14 mouse cellular contexts compared by ENCODE assay signal in the genomic region with DNA sequence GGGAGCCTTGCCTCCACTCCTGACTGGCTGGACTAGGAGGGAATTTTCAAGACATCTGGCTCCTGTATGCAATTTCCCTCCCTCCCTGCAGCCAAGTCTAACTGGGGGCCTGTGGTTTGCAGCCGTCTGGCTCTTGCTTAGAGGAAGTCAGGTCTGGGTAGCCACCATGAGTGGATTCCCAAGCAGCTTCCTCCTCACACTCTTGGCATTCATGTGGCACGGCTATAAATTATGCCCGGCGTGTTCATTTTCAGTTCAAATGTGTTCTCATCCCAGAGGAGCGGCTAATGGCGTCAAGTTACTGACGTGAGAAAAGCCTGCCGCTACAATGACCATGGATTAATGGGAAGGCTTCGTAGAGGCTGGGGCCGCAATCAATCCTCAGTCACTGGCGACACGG.
DNase-seq lines count a peak whose midpoint lies in the region; ATAC-seq lines count a peak whose summit lies in the region.
"Had no signal": no experiment of that assay in that cellular context is flagged by ENCODE, and none has a peak within 500 bp of the region (broad histone marks: within the 10 kb centered on the region; RNA-seq: fewer than 3 reads in every experiment).

No protein-coding gene starts in this region.

- H3K4me2 ChIP-seq in hindbrain, embryonic 15.5 days, result 0 out of 2 replicates have a peak overlapping the region, but pooled peaks have one; percentile 2
- H3K4me2 ChIP-seq in midbrain, embryonic 15.5 days, result no peak overlapping the region
- H3K4me2 ChIP-seq: heart, embryonic 13.5 days had no signal

- no peak overlapping the region for H3K9ac ChIP-seq in hindbrain, embryonic 15.5 days
- H3K9ac ChIP-seq in midbrain, embryonic 15.5 days, result no peak overlapping the region
- H3K9ac ChIP-seq: heart, embryonic 13.5 days had no signal

- intact Hi-C loops in heart, postnatal 36 days (cut with DNase I), result no loop called here

- 0 out of 2 replicates have a peak, but pooled peaks cover 3% of the 10 kb centered on the region for H3K9me3 ChIP-seq in hindbrain, embryonic 15.5 days
- H3K9me3 ChIP-seq in midbrain, embryonic 15.5 days, result no peaks in the 10 kb centered on the region

- no peaks in the 10 kb centered on the region for H3K27me3 ChIP-seq in hindbrain, embryonic 15.5 days
- no peaks in the 10 kb centered on the region for H3K27me3 ChIP-seq in midbrain, embryonic 15.5 days (replicated peaks)
- H3K27me3 ChIP-seq: heart, embryonic 13.5 days had no signal

- WGBS in hindbrain, embryonic 15.5 days, result 33% methylated on average over 12 of the region's 12 CpGs
- 49% methylated on average over 12 of the region's 12 CpGs for WGBS in midbrain, embryonic 15.5 days

- peaks cover 13% of the 10 kb centered on the region for H3K4me1 ChIP-seq in hindbrain, embryonic 15.5 days (replicated peaks)
- peaks cover 6% of the 10 kb centered on the region; the same call in 1 of the 2 replicates for H3K4me1 ChIP-seq in midbrain, embryonic 15.5 days
- H3K4me1 ChIP-seq: heart, embryonic 13.5 days had no signal

- peak; percentile 52 for DNase-seq in embryo, embryonic 11 days
- DNase-seq in embryo, embryonic 9.5 days (ENCODE audit: extremely low spot score), result no peak
- no peak for DNase-seq in layer of hippocampus, adult 9-10 months (ENCODE audit: low spot score)
- no peak for DNase-seq in heart, postnatal 36 days
- DNase-seq in layer of hippocampus, adult 18-20 months (ENCODE audit: low spot score in 2 of 2), result no peak
- DNase-seq: lung, postnatal 10 days; spleen, adult 18-20 months; thymus, postnatal 36 days had no signal

- no peaks in the 10 kb centered on the region for H3K36me3 ChIP-seq in hindbrain, embryonic 15.5 days
- H3K36me3 ChIP-seq in midbrain, embryonic 15.5 days (replicated peaks), result no peaks in the 10 kb centered on the region
- H3K36me3 ChIP-seq: G1E; heart, embryonic 13.5 days had no signal

- H3K27ac ChIP-seq in hindbrain, embryonic 15.5 days (replicated peaks), result peak overlapping the region; percentile 45; the same call in 1 of the 2 replicates
- no peak overlapping the region for H3K27ac ChIP-seq in midbrain, embryonic 15.5 days
- H3K27ac ChIP-seq: heart, embryonic 13.5 days had no signal

- peak; percentile 96 for ATAC-seq in common myeloid progenitor, adult 5-6 weeks (replicated peaks; ENCODE audit: low read depth, poor library complexity, severe bottlenecking)
- no peak for ATAC-seq in hindbrain, embryonic 15.5 days (ENCODE audit: low FRiP score, low read depth)
- peak; percentile 39; the same call in 1 of the 2 replicates for ATAC-seq in midbrain, embryonic 15.5 days (replicated peaks)
- ATAC-seq: intestine, postnatal 0 days had no signal

- no peak overlapping the region for H3K4me3 ChIP-seq in hindbrain, embryonic 15.5 days
- no peak overlapping the region for H3K4me3 ChIP-seq in midbrain, embryonic 15.5 days
- H3K4me3 ChIP-seq: heart, embryonic 13.5 days had no signal
